Mouse (Mus musculus): ENCODE results near the gene Spen. TPM values are rescaled to one million over a fixed set of nuclear protein-coding genes. Genes with fewer than 3 reads are reported as not detected.

The Spen gene
- polyA plus RNA-seq, 1 experiment from 2014 or later, result 5.2 TPM

GRCm38 (mm10) chr4:141458888-141459287 is 79.5 kb downstream of the Spen start:
- WGBS, result 82% methylated on average over 3 of the region's 3 CpGs
- Histone ChIP-seq H3K27me3 (ENCODE audit: control insufficient read depth, insufficient read depth, low read length) (no peaks in the 10 kb centered on the region), H3K9me3 (replicated peaks; ENCODE audit: control insufficient read depth, low read length) (no peaks in the 10 kb centered on the region), H3K4me3 (ENCODE audit: low read length) (no peak overlapping the region), H3K36me3 (ENCODE audit: control insufficient read depth, insufficient read depth) (peaks cover 8% of the 10 kb centered on the region), H3K27ac (ENCODE audit: low read length) (no peak overlapping the region), H3K4me1 (ENCODE audit: control insufficient read depth, insufficient read depth, low read length) (peaks cover 12% of the 10 kb centered on the region), H3K4me2 (ENCODE audit: low read depth, low read length) (no peak overlapping the region), H3K9ac (ENCODE audit: low read length) (no peak overlapping the region)
- no peak for ATAC-seq (replicated peaks; ENCODE audit: extremely low read depth, insufficient read depth, low FRiP score)

- Histone ChIP-seq H3K4me3 (ENCODE audit: low read length) (no peak overlapping the region), H3K27ac (ENCODE audit: low read length) (peak overlapping the region; percentile 44; the same call in 1 of the 2 replicates), H3K4me2 (ENCODE audit: low read depth, low read length) (no peak overlapping the region), H3K27me3 (ENCODE audit: control insufficient read depth, insufficient read depth, low read length) (no peaks in the 10 kb centered on the region), H3K9me3 (replicated peaks; ENCODE audit: control insufficient read depth, low read length) (no peaks in the 10 kb centered on the region), H3K4me1 (ENCODE audit: control insufficient read depth, insufficient read depth, low read length) (peaks cover 12% of the 10 kb centered on the region), H3K36me3 (ENCODE audit: control insufficient read depth, insufficient read depth) (peaks cover 6% of the 10 kb centered on the region; the same call in 1 of the 2 replicates), H3K9ac (ENCODE audit: low read length) (no peak overlapping the region)
- ATAC-seq (replicated peaks; ENCODE audit: extremely low read depth, insufficient read depth, low FRiP score), result peak; percentile 47; the same call in 1 of the 2 replicates
- WGBS, result 27% methylated on average over 7 of the region's 7 CpGs
These were observed 80.2 kb downstream of the Spen start for GRCm38 (mm10) chr4:141458236-141458635.

- H3K36me3 ChIP-seq (ENCODE audit: control insufficient read depth, insufficient read depth), result 0 out of 2 replicates have a peak, but pooled peaks cover 2% of the 10 kb centered on the region
- H3K9me3 ChIP-seq (replicated peaks; ENCODE audit: control insufficient read depth, low read length), result no peaks in the 10 kb centered on the region
- no peak overlapping the region for H3K4me2 ChIP-seq (ENCODE audit: low read depth, low read length)
- H3K4me1 ChIP-seq (ENCODE audit: control insufficient read depth, insufficient read depth, low read length), result peaks cover 12% of the 10 kb centered on the region
- no peaks in the 10 kb centered on the region for H3K27me3 ChIP-seq (ENCODE audit: control insufficient read depth, insufficient read depth, low read length)
- H3K4me3 ChIP-seq (ENCODE audit: low read length), result no peak overlapping the region
- H3K9ac ChIP-seq (ENCODE audit: low read length), result no peak overlapping the region
- no peak for ATAC-seq (replicated peaks; ENCODE audit: extremely low read depth, insufficient read depth, low FRiP score)
- whole genome bisulfite sequencing, result 89% methylated on average over 14 of the region's 14 CpGs
- H3K27ac ChIP-seq (ENCODE audit: low read length), result no peak overlapping the region
These were observed 82.0 kb downstream of the Spen start for GRCm38 (mm10) chr4:141456193-141456938.

- Histone ChIP-seq H3K4me2 (ENCODE audit: low read depth, low read length) (no peak overlapping the region), H3K9me3 (replicated peaks; ENCODE audit: control insufficient read depth, low read length) (no peaks in the 10 kb centered on the region), H3K27ac (ENCODE audit: low read length) (no peak overlapping the region), H3K4me1 (ENCODE audit: control insufficient read depth, insufficient read depth, low read length) (peaks cover 12% of the 10 kb centered on the region), H3K9ac (ENCODE audit: low read length) (no peak overlapping the region), H3K27me3 (ENCODE audit: control insufficient read depth, insufficient read depth, low read length) (no peaks in the 10 kb centered on the region), H3K36me3 (ENCODE audit: control insufficient read depth, insufficient read depth) (0 out of 2 replicates have a peak, but pooled peaks cover 2% of the 10 kb centered on the region), H3K4me3 (ENCODE audit: low read length) (no peak overlapping the region)
- ATAC-seq (replicated peaks; ENCODE audit: extremely low read depth, insufficient read depth, low FRiP score), result no peak
- WGBS, result 86% methylated on average over 4 of the region's 4 CpGs
These were observed 82.9 kb downstream of the Spen start for GRCm38 (mm10) chr4:141455526-141455925.

- peaks cover 12% of the 10 kb centered on the region for H3K4me1 ChIP-seq (ENCODE audit: control insufficient read depth, insufficient read depth, low read length)
- no peaks in the 10 kb centered on the region for H3K9me3 ChIP-seq (replicated peaks; ENCODE audit: control insufficient read depth, low read length)
- no peak overlapping the region for H3K27ac ChIP-seq (ENCODE audit: low read length)
- no peak overlapping the region for H3K9ac ChIP-seq (ENCODE audit: low read length)
- H3K36me3 ChIP-seq (ENCODE audit: control insufficient read depth, insufficient read depth), result 0 out of 2 replicates have a peak, but pooled peaks cover 1% of the 10 kb centered on the region
- no peak overlapping the region for H3K4me2 ChIP-seq (ENCODE audit: low read depth, low read length)
- H3K4me3 ChIP-seq (ENCODE audit: low read length), result no peak overlapping the region
- no peak; the same call in 1 of the 2 replicates for ATAC-seq (replicated peaks; ENCODE audit: extremely low read depth, insufficient read depth, low FRiP score)
- H3K27me3 ChIP-seq (ENCODE audit: control insufficient read depth, insufficient read depth, low read length), result no peaks in the 10 kb centered on the region
- 66% methylated on average over 14 of the region's 14 CpGs for WGBS
These were observed 83.6 kb downstream of the Spen start for GRCm38 (mm10) chr4:141454581-141455350.

- 90% methylated on average over 9 of the region's 9 CpGs for WGBS
- Histone ChIP-seq H3K4me2 (ENCODE audit: low read depth, low read length) (no peak overlapping the region), H3K36me3 (ENCODE audit: control insufficient read depth, insufficient read depth) (peaks cover 9% of the 10 kb centered on the region; the same call in 1 of the 2 replicates)
These were observed 86.4 kb downstream of the Spen start for GRCm38 (mm10) chr4:141451916-141452450.

GRCm38 (mm10) chr4:141451251-141451650 is 87.1 kb downstream of the Spen start:
- no peak overlapping the region for H3K4me2 ChIP-seq (ENCODE audit: low read depth, low read length)
- no peaks in the 10 kb centered on the region for H3K9me3 ChIP-seq (replicated peaks; ENCODE audit: control insufficient read depth, low read length)
- H3K4me3 ChIP-seq (ENCODE audit: low read length), result no peak overlapping the region
- no peak for ATAC-seq (replicated peaks; ENCODE audit: extremely low read depth, insufficient read depth, low FRiP score)
- H3K4me1 ChIP-seq (ENCODE audit: control insufficient read depth, insufficient read depth, low read length), result no peaks in the 10 kb centered on the region; the same call in 1 of the 2 replicates
- 89% methylated on average over 2 of the region's 2 CpGs for WGBS
- no peak overlapping the region for H3K9ac ChIP-seq (ENCODE audit: low read length)
- peaks cover 9% of the 10 kb centered on the region; the same call in 1 of the 2 replicates for H3K36me3 ChIP-seq (ENCODE audit: control insufficient read depth, insufficient read depth)
- H3K27me3 ChIP-seq (ENCODE audit: control insufficient read depth, insufficient read depth, low read length), result no peaks in the 10 kb centered on the region
- no peak overlapping the region for H3K27ac ChIP-seq (ENCODE audit: low read length)

More at GRCm38 (mm10) chr4:141451916-141452450, 86.4 kb downstream of the Spen start:
- Histone ChIP-seq H3K9ac (ENCODE audit: low read length) (no peak overlapping the region), H3K9me3 (replicated peaks; ENCODE audit: control insufficient read depth, low read length) (no peaks in the 10 kb centered on the region), H3K4me1 (ENCODE audit: control insufficient read depth, insufficient read depth, low read length) (no peaks in the 10 kb centered on the region), H3K4me3 (ENCODE audit: low read length) (no peak overlapping the region), H3K27me3 (ENCODE audit: control insufficient read depth, insufficient read depth, low read length) (no peaks in the 10 kb centered on the region), H3K27ac (ENCODE audit: low read length) (no peak overlapping the region)
- no peak for ATAC-seq (replicated peaks; ENCODE audit: extremely low read depth, insufficient read depth, low FRiP score)

- no peak overlapping the region for H3K4me2 ChIP-seq (ENCODE audit: low read depth, low read length)
- ATAC-seq (replicated peaks; ENCODE audit: extremely low read depth, insufficient read depth, low FRiP score), result no peak
- no peaks in the 10 kb centered on the region for H3K27me3 ChIP-seq (ENCODE audit: control insufficient read depth, insufficient read depth, low read length)
- no peaks in the 10 kb centered on the region for H3K9me3 ChIP-seq (replicated peaks; ENCODE audit: control insufficient read depth, low read length)
- peaks cover 16% of the 10 kb centered on the region for H3K4me1 ChIP-seq (ENCODE audit: control insufficient read depth, insufficient read depth, low read length)
- no peak overlapping the region for H3K9ac ChIP-seq (ENCODE audit: low read length)
- no peak overlapping the region for H3K27ac ChIP-seq (ENCODE audit: low read length)
- peaks cover 9% of the 10 kb centered on the region; the same call in 1 of the 2 replicates for H3K36me3 ChIP-seq (ENCODE audit: control insufficient read depth, insufficient read depth)
- WGBS, result 66% methylated on average over 7 of the region's 7 CpGs
- no peak overlapping the region for H3K4me3 ChIP-seq (ENCODE audit: low read length)
These were observed 92.2 kb downstream of the Spen start for GRCm38 (mm10) chr4:141446211-141446610.
